Mouse (Mus musculus) liver, adult 2 months (tissue): ENCODE results near the gene Cd79a.

Experiments used
- CTCF ChIP-seq: fragments of 200-500 bp; IDR thresholded peaks from 2 replicates; pipeline ENCODE4 v1.5.1; 2011; ENCODE audit warnings: low read depth, low read length, control low read depth
- POLR2A ChIP-seq: fragments of 200-500 bp; IDR thresholded peaks from 2 replicates; pipeline ENCODE4 v1.6.1; 2011; ENCODE audit warnings: low read length, control low read depth; ENCODE audit not compliant: insufficient read depth; ENCODE audit errors: extremely low read depth

- TF ChIP-seq CTCF (no peak), POLR2A (no peak)
Observed at GRCm38 (mm10) chr7:24887096-24887495, 10.1 kb upstream of the Cd79a start.
